Mouse (Mus musculus): ENCODE measurements around the gene AL732309.1.

GRCm38 (mm10) chr2:25236614-25237013 is 10.0 kb downstream of the AL732309.1 start, which contains the start of gene Rnf224:
- TF ChIP-seq CTCF (IDR thresholded peaks at IDR 0.05) (no peak), EP300 (IDR thresholded peaks at IDR 0.05) (no peak)
